Mouse (Mus musculus) kidney, adult 11 months (tissue): Measurements from ENCODE around the gene Ckap2l.

ENCODE experiments used
- DNase-seq: peaks from one replicate; pipeline ENCODE4 v3.0.0; 2022

Gene Ckap2l

GRCm38 (mm10) chr2:129261151-129261794 lies 35.7 kb downstream of the Ckap2l start:
- no peak for DNase-seq

DNA sequence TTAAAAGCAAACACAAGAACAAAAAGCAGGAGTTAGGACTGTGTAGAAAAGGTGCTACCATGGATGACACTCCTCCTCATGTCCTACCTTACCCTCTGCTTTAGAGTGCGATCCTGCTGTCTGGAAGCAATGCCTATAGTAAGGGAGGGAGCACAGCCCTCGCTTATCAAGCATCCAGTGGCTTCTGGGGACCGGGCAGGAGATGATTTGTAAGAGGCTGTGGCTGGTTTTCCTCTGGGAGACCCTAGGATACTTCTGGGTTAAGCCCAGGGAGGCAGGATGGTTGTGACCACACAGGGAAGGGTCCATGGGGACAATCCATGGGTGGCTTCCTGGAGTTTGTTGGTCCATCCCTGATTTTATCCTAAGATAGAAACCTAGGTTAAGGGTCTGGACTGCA lies 36.4 kb downstream of the Ckap2l start:
- no peak for DNase-seq

DNA sequence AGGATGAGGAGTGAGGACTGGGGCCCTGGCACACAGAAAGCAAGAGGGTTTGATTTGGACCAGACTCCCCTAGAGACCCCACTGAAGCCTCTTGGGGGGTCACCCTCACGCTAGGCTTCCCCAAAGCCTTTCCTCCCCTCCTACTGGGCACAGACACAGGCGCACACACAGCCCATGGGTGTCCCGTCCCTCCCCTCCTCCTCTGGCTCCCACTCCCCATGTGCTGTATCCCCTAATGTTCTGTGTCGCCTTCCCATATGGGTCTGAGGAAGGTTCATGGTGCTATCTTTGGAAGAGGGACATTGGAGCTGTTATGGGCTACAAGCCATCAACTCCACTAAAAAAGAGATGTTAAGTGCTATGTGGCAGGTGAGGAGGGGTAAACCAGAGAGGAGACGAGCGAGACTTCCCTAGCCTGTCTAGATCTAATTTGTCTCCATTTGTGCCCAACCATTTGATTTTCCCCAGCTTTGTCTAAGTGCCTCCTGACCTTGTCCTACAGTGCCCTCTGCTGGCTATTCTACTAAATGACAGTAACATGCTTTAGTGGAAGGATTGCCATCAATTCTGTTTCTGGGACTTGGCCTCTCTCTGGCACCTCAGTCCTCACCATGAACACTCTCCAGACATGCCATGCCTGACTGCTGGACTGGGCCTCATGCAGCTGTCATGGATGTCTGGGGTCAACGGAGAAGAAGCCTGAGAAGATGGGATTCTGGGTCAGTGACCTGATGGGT lies 38.4 kb downstream of the Ckap2l start:
- no peak for DNase-seq

GRCm38 (mm10) chr2:129258056-129258455 lies 39.0 kb downstream of the Ckap2l start:
- no peak for DNase-seq

DNA sequence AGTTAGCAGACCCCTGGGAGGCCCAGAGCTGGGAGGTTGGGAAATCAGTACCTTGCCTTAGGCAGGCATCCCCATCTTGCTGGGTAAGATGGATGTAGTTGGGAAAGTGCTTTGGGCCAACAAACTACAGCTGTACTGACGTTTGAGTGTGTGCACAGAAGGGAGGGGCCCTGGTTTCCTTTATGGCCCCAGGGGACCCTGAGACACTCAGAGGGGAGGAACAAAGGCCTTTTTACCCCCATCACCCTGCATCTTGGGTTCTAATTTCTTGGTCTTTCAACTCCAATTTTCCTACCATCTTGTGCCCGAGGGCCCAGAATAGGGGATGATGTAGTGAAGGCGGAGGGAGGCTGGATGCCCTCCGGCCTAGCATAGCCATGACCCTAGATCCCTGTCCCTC lies 41.0 kb downstream of the Ckap2l start:
- DNase-seq = no peak

DNA sequence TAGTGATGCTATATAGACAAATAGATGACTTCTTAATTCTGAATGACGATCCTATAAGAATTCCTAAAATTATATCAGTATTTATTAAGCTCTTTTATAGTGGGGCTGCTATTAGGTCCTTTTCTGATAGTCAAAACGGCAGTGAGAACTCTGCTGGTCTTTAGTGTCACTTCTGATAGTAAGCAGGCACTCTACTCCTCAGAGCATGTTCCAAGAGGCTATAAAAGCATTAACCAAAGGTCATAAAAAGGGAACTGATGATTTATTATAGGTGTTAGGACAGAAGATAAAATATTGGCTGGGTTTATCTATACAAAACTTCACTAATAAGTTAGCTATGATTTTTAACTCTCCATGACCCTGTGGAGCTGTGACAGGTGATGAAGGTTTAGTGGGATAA lies 42.9 kb downstream of the Ckap2l start:
- no peak for DNase-seq

GRCm38 (mm10) chr2:129253631-129253970 lies 43.4 kb downstream of the Ckap2l start:
- DNase-seq = no peak

DNA sequence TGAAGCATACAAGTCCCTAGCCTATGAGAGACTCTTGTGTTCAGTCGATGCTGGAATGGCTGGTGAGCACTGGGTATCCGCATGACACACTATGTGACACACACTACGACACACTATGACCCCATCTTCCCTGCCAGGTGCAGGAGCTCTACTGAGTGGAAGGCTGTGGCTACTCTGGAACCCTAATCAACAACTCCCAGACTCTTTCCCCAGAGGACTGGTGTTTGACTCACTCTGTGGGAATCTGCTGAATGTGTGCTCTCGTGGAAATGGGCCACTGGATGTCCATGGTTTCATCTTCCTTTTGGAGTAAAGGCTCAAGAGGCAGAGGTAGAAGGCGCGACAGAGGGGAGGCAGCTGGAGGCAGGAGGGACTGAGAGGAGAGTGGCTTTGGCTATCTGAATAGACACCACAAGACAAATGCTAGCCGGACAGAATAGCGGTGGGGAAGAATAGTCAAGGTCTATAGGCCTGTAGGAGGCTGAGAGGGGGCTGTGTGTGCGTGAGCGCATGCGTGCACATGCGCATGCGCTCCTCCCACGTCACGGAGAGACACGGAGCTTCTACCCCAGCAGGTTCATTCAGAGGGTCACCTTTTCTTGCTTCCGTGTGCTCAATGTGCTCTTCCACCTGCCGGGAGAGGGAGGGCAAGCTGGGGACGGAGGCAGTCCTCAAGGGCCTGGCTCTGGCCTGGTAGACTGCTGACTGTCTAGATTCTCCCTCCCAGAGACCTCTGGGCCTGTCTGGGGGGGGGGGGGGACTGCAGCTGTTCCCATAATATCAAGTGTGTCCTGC lies 44.0 kb downstream of the Ckap2l start:
- no peak for DNase-seq

GRCm38 (mm10) chr2:129249321-129249720 lies 47.7 kb downstream of the Ckap2l start:
- no peak for DNase-seq

- peak; percentile 90 for DNase-seq
Measured at GRCm38 (mm10) chr2:129247707-129248121, 49.3 kb downstream of the Ckap2l start.

DNA sequence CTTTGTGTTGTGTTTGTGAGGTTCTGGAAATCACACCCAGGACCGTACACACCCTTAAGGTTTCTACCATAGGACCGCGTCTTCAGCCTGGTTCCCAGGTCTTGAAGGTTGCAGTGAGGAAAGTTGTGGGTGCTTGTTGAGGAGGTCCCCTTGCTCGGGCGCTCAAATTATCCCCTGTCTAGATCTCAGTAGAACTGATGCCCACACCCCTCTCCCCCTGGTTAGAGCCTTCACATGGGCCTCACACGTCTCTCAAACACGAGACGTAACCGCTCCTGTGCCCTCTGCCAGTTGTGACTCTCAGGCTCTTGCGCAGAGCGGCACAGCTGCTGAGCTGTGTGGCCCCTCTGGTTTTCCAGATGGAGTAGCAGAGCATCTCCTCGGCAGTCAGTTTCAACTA lies 50.1 kb downstream of the Ckap2l start:
- DNase-seq = no peak

GRCm38 (mm10) chr2:129246436-129246835 lies 50.6 kb downstream of the Ckap2l start:
- DNase-seq = no peak

- DNase-seq = peak; percentile 51
Measured at GRCm38 (mm10) chr2:129245618-129246017, 51.4 kb downstream of the Ckap2l start.

GRCm38 (mm10) chr2:129244446-129245120 lies 52.4 kb downstream of the Ckap2l start:
- DNase-seq = peak; percentile 35

GRCm38 (mm10) chr2:129243786-129244185 lies 53.2 kb downstream of the Ckap2l start:
- DNase-seq = peak; percentile 37

DNA sequence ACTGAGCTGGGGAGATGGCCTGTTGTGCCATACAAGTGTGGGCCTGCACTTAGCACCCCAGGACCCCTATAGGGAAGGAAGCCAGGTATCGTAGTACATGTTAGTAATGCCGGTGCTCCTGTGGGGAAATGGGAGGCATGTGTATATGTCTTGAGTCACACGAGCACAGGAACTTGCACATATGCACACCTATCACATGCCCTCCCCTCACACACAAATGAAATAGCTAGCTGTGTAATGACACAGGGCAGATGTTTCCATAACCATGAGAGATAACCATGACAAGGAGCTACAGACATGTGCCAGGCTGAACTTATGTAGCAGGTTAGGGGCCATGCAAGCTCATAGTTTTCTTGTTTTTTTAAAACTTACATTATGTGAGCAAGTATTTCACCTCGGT lies 54.0 kb downstream of the Ckap2l start:
- no peak for DNase-seq

GRCm38 (mm10) chr2:129241845-129242833 lies 54.9 kb downstream of the Ckap2l start:
- peak; percentile 59 for DNase-seq

- no peak for DNase-seq
Measured at GRCm38 (mm10) chr2:129240726-129241432, 56.1 kb downstream of the Ckap2l start.

- no peak for DNase-seq
Measured at GRCm38 (mm10) chr2:129236526-129236925, 60.5 kb downstream of the Ckap2l start.

DNA sequence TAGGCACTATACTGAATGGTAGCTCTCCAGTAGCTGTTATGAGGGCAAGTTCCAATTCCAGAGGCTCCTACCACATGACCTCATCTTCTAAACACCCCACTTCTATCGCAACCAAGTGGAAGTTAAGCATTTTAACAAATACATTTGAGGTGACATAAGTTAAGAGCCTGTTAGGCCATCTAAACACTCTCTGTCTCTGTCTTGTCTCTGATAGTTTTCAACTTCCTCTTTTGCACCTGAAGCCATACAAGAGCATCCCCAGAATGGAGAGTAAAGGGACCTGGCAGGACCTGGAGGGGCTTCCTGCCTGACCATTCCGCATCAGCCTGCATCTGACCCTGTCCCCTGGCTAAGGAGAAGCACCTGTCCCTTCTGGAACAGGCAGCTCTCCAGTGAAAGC lies 62.3 kb downstream of the Ckap2l start:
- DNase-seq = no peak

- DNase-seq = no peak
Measured at GRCm38 (mm10) chr2:129233803-129234477, 63.1 kb downstream of the Ckap2l start.
